Mouse (Mus musculus): ENCODE data around the gene Armt1.

DNA sequence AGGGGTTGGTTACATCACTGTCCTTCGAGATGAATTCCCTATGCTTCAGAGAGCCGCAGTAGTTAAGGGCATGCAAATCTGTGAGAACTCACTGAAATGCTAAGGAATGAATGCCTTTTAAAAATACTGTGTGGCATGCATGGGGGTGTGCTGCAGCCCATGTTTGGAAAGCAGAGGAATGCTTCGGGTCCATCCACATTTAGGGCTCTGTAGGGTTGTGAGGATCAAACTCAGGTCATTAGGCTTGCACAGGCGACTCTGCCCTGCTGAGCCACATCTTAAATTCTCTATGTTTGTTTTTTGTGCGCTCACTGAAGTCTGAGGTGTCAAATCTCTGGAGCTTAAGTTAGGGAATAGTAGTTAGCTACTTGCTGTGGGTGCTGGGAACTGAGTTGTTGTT is 41.2 kb upstream of the Armt1 start:
- no peak for TF ChIP-seq CTCF (IDR thresholded peaks at IDR 0.05; ENCODE audit: extremely low read depth, insufficient read depth, low read length)
- no peak for TF ChIP-seq POLR2A (IDR thresholded peaks at IDR 0.05; ENCODE audit: extremely low read depth, insufficient read depth, low read length)

Data from cortical plate, adult 2 months (tissue).